Mouse (Mus musculus): Measurements from ENCODE around the gene Hmox1. TPM values are rescaled to one million over a fixed set of nuclear protein-coding genes. Genes with fewer than 3 reads are reported as not detected.

Gene Hmox1
- polyA plus RNA-seq, 1 experiment, result 16.6 TPM

GRCm38 (mm10) chr8:75060815-75061214 is 32.6 kb upstream of the Hmox1 start:
- no peak for DNase-seq
- H3K27ac ChIP-seq (ENCODE audit: control insufficient read depth, insufficient read depth, low read length), result no peak overlapping the region
- 93% methylated on average over 2 of the region's 2 CpGs for WGBS
- no peaks in the 10 kb centered on the region for H3K4me1 ChIP-seq (replicated peaks; ENCODE audit: control insufficient read depth, insufficient read depth, low read length)
- no peaks in the 10 kb centered on the region for H3K27me3 ChIP-seq (ENCODE audit: control insufficient read depth, insufficient read depth, low read length)
- H3K4me3 ChIP-seq (ENCODE audit: control insufficient read depth, insufficient read depth, low read length), result no peak overlapping the region
- TF ChIP-seq POLR2A (IDR thresholded peaks at IDR 0.05; ENCODE audit: control insufficient read depth, extremely low read depth, insufficient read depth, low read length, poor library complexity) (no peak), CTCF (IDR thresholded peaks at IDR 0.05; ENCODE audit: borderline replicate concordance, control insufficient read depth, extremely low read depth, insufficient read depth, low read length, poor library complexity) (no peak)
- no peaks in the 10 kb centered on the region for H3K36me3 ChIP-seq (ENCODE audit: control insufficient read depth, insufficient read depth, low read length)

- no peaks in the 10 kb centered on the region for H3K4me1 ChIP-seq (replicated peaks; ENCODE audit: control insufficient read depth, insufficient read depth, low read length)
- no peaks in the 10 kb centered on the region for H3K36me3 ChIP-seq (ENCODE audit: control insufficient read depth, insufficient read depth, low read length)
- no peak overlapping the region for H3K4me3 ChIP-seq (ENCODE audit: control insufficient read depth, insufficient read depth, low read length)
- no peaks in the 10 kb centered on the region for H3K27me3 ChIP-seq (ENCODE audit: control insufficient read depth, insufficient read depth, low read length)
- WGBS, result 96% methylated on average over 3 of the region's 3 CpGs
- no peak overlapping the region for H3K27ac ChIP-seq (ENCODE audit: control insufficient read depth, insufficient read depth, low read length)
- TF ChIP-seq POLR2A (IDR thresholded peaks at IDR 0.05; ENCODE audit: control insufficient read depth, extremely low read depth, insufficient read depth, low read length, poor library complexity), result no peak
- TF ChIP-seq CTCF (IDR thresholded peaks at IDR 0.05; ENCODE audit: borderline replicate concordance, control insufficient read depth, extremely low read depth, insufficient read depth, low read length, poor library complexity), result no peak
- DNase-seq, result no peak
These were observed 30.1 kb upstream of the Hmox1 start for GRCm38 (mm10) chr8:75063290-75063689.

GRCm38 (mm10) chr8:75064790-75065189 is 28.6 kb upstream of the Hmox1 start:
- H3K27ac ChIP-seq (ENCODE audit: control insufficient read depth, insufficient read depth, low read length), result no peak overlapping the region
- WGBS, result 100% methylated on average over 3 of the region's 3 CpGs
- no peak for TF ChIP-seq CTCF (IDR thresholded peaks at IDR 0.05; ENCODE audit: borderline replicate concordance, control insufficient read depth, extremely low read depth, insufficient read depth, low read length, poor library complexity)
- TF ChIP-seq POLR2A (IDR thresholded peaks at IDR 0.05; ENCODE audit: control insufficient read depth, extremely low read depth, insufficient read depth, low read length, poor library complexity), result no peak
- no peaks in the 10 kb centered on the region for H3K4me1 ChIP-seq (replicated peaks; ENCODE audit: control insufficient read depth, insufficient read depth, low read length)
- H3K27me3 ChIP-seq (ENCODE audit: control insufficient read depth, insufficient read depth, low read length), result no peaks in the 10 kb centered on the region
- no peaks in the 10 kb centered on the region for H3K36me3 ChIP-seq (ENCODE audit: control insufficient read depth, insufficient read depth, low read length)
- H3K4me3 ChIP-seq (ENCODE audit: control insufficient read depth, insufficient read depth, low read length), result no peak overlapping the region
- DNase-seq, result no peak

GRCm38 (mm10) chr8:75067287-75067686 is 26.1 kb upstream of the Hmox1 start:
- Histone ChIP-seq H3K36me3 (ENCODE audit: control insufficient read depth, insufficient read depth, low read length) (no peaks in the 10 kb centered on the region), H3K27me3 (ENCODE audit: control insufficient read depth, insufficient read depth, low read length) (no peaks in the 10 kb centered on the region), H3K4me1 (replicated peaks; ENCODE audit: control insufficient read depth, insufficient read depth, low read length) (no peaks in the 10 kb centered on the region), H3K27ac (ENCODE audit: control insufficient read depth, insufficient read depth, low read length) (no peak overlapping the region), H3K4me3 (ENCODE audit: control insufficient read depth, insufficient read depth, low read length) (no peak overlapping the region)
- DNase-seq, result no peak
- TF ChIP-seq POLR2A (IDR thresholded peaks at IDR 0.05; ENCODE audit: control insufficient read depth, extremely low read depth, insufficient read depth, low read length, poor library complexity) (no peak), CTCF (IDR thresholded peaks at IDR 0.05; ENCODE audit: borderline replicate concordance, control insufficient read depth, extremely low read depth, insufficient read depth, low read length, poor library complexity) (no peak)
- WGBS, result 67% methylated on average over 6 of the region's 6 CpGs

- TF ChIP-seq POLR2A (IDR thresholded peaks at IDR 0.05; ENCODE audit: control insufficient read depth, extremely low read depth, insufficient read depth, low read length, poor library complexity) (no peak), CTCF (IDR thresholded peaks at IDR 0.05; ENCODE audit: borderline replicate concordance, control insufficient read depth, extremely low read depth, insufficient read depth, low read length, poor library complexity) (no peak)
- WGBS, result 96% methylated on average over 1 of the region's 1 CpGs
- no peak for DNase-seq
- no peaks in the 10 kb centered on the region for H3K4me1 ChIP-seq (replicated peaks; ENCODE audit: control insufficient read depth, insufficient read depth, low read length)
- no peak overlapping the region for H3K4me3 ChIP-seq (ENCODE audit: control insufficient read depth, insufficient read depth, low read length)
- no peaks in the 10 kb centered on the region for H3K27me3 ChIP-seq (ENCODE audit: control insufficient read depth, insufficient read depth, low read length)
- H3K27ac ChIP-seq (ENCODE audit: control insufficient read depth, insufficient read depth, low read length), result no peak overlapping the region
- no peaks in the 10 kb centered on the region for H3K36me3 ChIP-seq (ENCODE audit: control insufficient read depth, insufficient read depth, low read length)
These were observed 23.1 kb upstream of the Hmox1 start for GRCm38 (mm10) chr8:75070297-75070696.

GRCm38 (mm10) chr8:75071627-75072346 is 21.6 kb upstream of the Hmox1 start:
- TF ChIP-seq CTCF (IDR thresholded peaks at IDR 0.05; ENCODE audit: borderline replicate concordance, control insufficient read depth, extremely low read depth, insufficient read depth, low read length, poor library complexity), result peak; percentile 65; the same call in 1 of the 2 replicates
- TF ChIP-seq POLR2A (IDR thresholded peaks at IDR 0.05; ENCODE audit: control insufficient read depth, extremely low read depth, insufficient read depth, low read length, poor library complexity), result no peak
- 28% methylated on average over 4 of the region's 4 CpGs for WGBS
- DNase-seq, result peak; percentile 75

More at GRCm38 (mm10) chr8:75071627-75072346, 21.6 kb upstream of the Hmox1 start:
- no peaks in the 10 kb centered on the region for H3K4me1 ChIP-seq (replicated peaks; ENCODE audit: control insufficient read depth, insufficient read depth, low read length)
- no peaks in the 10 kb centered on the region for H3K36me3 ChIP-seq (ENCODE audit: control insufficient read depth, insufficient read depth, low read length)
- no peaks in the 10 kb centered on the region for H3K27me3 ChIP-seq (ENCODE audit: control insufficient read depth, insufficient read depth, low read length)
- H3K4me3 ChIP-seq (ENCODE audit: control insufficient read depth, insufficient read depth, low read length), result no peak overlapping the region
- H3K27ac ChIP-seq (ENCODE audit: control insufficient read depth, insufficient read depth, low read length), result no peak overlapping the region

All from thymus, adult 2 months (tissue).